Comparison of ENCODE assay signal across 9 mouse cellular contexts in genomic region chr14:40963501-40964213, GRCm38 (mm10). TPM values are rescaled to one million over a fixed set of nuclear protein-coding genes. Genes with fewer than 3 reads are reported as not detected.
A peak's percentile ranks its signal among the peaks of the same experiment; 100 is the strongest.
DNase-seq lines count a peak whose midpoint lies in the region; ATAC-seq and TF ChIP-seq lines count a peak whose summit lies in the region.
"Had no signal": no experiment of that assay in that cellular context is flagged by ENCODE, and none has a peak within 500 bp of the region (broad histone marks: within the 10 kb centered on the region; RNA-seq: fewer than 3 reads in every experiment).

No protein-coding gene starts in this region.

- no peak for ATAC-seq in kidney, embryonic 16.5 days (ENCODE audit: low FRiP score, low TSS enrichment)
- no peak for ATAC-seq in intestine, embryonic 15.5 days

- no peaks in the 10 kb centered on the region for H3K27me3 ChIP-seq in kidney, embryonic 16.5 days (ENCODE audit: insufficient read depth, low read length)
- H3K27me3 ChIP-seq in C2C12 (ENCODE audit: control insufficient read depth, insufficient read depth, insufficient read length) = no peaks in the 10 kb centered on the region
- no peaks in the 10 kb centered on the region for H3K27me3 ChIP-seq in intestine, embryonic 15.5 days (replicated peaks)
- H3K27me3 ChIP-seq: embryonic facial prominence, embryonic 13.5 days had no signal

- no peak overlapping the region for H3K9ac ChIP-seq in kidney, embryonic 16.5 days (replicated peaks; ENCODE audit: low read length)
- no peak overlapping the region for H3K9ac ChIP-seq in intestine, embryonic 15.5 days
- H3K9ac ChIP-seq: embryonic facial prominence, embryonic 13.5 days had no signal

- peaks cover 63% of the 10 kb centered on the region for H3K79me3 ChIP-seq in C2C12 (ENCODE audit: low read depth)

- no peak for TF ChIP-seq CTCF in gastrocnemius, adult 2 months (IDR thresholded peaks at IDR 0.05)
- no peak for TF ChIP-seq CTCF in C2C12 (IDR thresholded peaks at IDR 0.05; ENCODE audit: control insufficient read depth, insufficient read depth, insufficient read length)

- intact Hi-C loops in gastrocnemius, adult 2 months (cut with DNase I) = no loop called here

- H3ac ChIP-seq in C2C12 (ENCODE audit: control insufficient read depth, insufficient read length, low read depth) = no peak overlapping the region

- no peak for DNase-seq in gastrocnemius, adult 2 months
- no peak for DNase-seq in gastrocnemius, adult 8-10 months (ENCODE audit: low spot score in 2 of 2)
- DNase-seq in kidney, adult 11 months = no peak
- DNase-seq in frontal cortex, postnatal 14 days (ENCODE audit: low spot score in 2 of 2) = no peak
- no peak for DNase-seq in urinary bladder, adult 2 months (ENCODE audit: low spot score)

- H3K4me1 ChIP-seq in kidney, embryonic 16.5 days (ENCODE audit: insufficient read depth, low read length) = peaks cover 69% of the 10 kb centered on the region
- H3K4me1 ChIP-seq in intestine, embryonic 15.5 days (replicated peaks) = peaks cover 51% of the 10 kb centered on the region

- H3K27ac ChIP-seq in gastrocnemius, adult 2 months = peak overlapping the region; percentile 64
- peak overlapping the region; percentile 90 for H3K27ac ChIP-seq in kidney, embryonic 16.5 days (ENCODE audit: low read length)
- H3K27ac ChIP-seq in intestine, embryonic 15.5 days = no peak overlapping the region

- no peaks in the 10 kb centered on the region for H3K36me3 ChIP-seq in kidney, embryonic 16.5 days (ENCODE audit: insufficient read depth, low read length)
- peaks cover 8% of the 10 kb centered on the region for H3K36me3 ChIP-seq in C2C12 (ENCODE audit: control insufficient read depth, insufficient read depth)
- no peaks in the 10 kb centered on the region for H3K36me3 ChIP-seq in intestine, embryonic 15.5 days
- H3K36me3 ChIP-seq: embryonic facial prominence, embryonic 13.5 days had no signal

- peak overlapping the region; percentile 15 for H3K4me3 ChIP-seq in gastrocnemius, adult 2 months
- no peak overlapping the region for H3K4me3 ChIP-seq in kidney, embryonic 16.5 days (ENCODE audit: low read length)
- no peak overlapping the region for H3K4me3 ChIP-seq in C2C12 (ENCODE audit: insufficient read depth, poor library complexity, severe bottlenecking)
- no peak overlapping the region for H3K4me3 ChIP-seq in intestine, embryonic 15.5 days (replicated peaks)
- H3K4me3 ChIP-seq: embryonic facial prominence, embryonic 13.5 days had no signal

- peaks cover 73% of the 10 kb centered on the region for H3K79me2 ChIP-seq in C2C12 (ENCODE audit: control insufficient read depth, insufficient read depth)

- 57% methylated on average over 3 of the region's 3 CpGs for WGBS in kidney, embryonic 16.5 days
- 56% methylated on average over 3 of the region's 3 CpGs for WGBS in intestine, embryonic 15.5 days

- peak overlapping the region; percentile 59 for H3K4me2 ChIP-seq in kidney, embryonic 16.5 days (replicated peaks; ENCODE audit: low read depth, low read length)
- H3K4me2 ChIP-seq in intestine, embryonic 15.5 days (replicated peaks) = peak overlapping the region; percentile 63

- no peaks in the 10 kb centered on the region for H3K9me3 ChIP-seq in kidney, embryonic 16.5 days (ENCODE audit: low read length)
- H3K9me3 ChIP-seq in intestine, embryonic 15.5 days = no peaks in the 10 kb centered on the region
- H3K9me3 ChIP-seq: embryonic facial prominence, embryonic 13.5 days had no signal

TF ChIP-seq in C2C12, 6 proteins besides CTCF, POLR2A, EP300 and RAD21:
- peak; percentile 16 for TF ChIP-seq USF1 (IDR thresholded peaks at IDR 0.05; ENCODE audit: low read depth)
- TF ChIP-seq MYOG (IDR thresholded peaks at IDR 0.05; ENCODE audit: control insufficient read depth, extremely low read depth, insufficient read length) = no peak

RNA-seq across cellular contexts. Expression of gene Tspan14, which starts 3.0 kb away (rescaled TPM):
- 10 to 100 TPM; 11.0 to 16.8 TPM for total RNA-seq in gastrocnemius, adult 2 months (2021)
- total RNA-seq in gastrocnemius, adult 8-10 months (2022) = 10 to 100 TPM in 2 of 4 experiments, 1 to 10 TPM in 2; 8.9 to 11.6 (median 10.3) TPM
- polyA plus RNA-seq in kidney, embryonic 16.5 days (2015; fragmentation: Nextera tagmentation; extraction: Ambion mirVana) = 138 and 144 TPM in 2 replicates
- polyA plus RNA-seq in C2C12 (2012; fragmentation: generic; extraction: Trizol) = 41.5 TPM
- polyA plus RNA-seq in intestine, embryonic 15.5 days (2015; fragmentation: Nextera tagmentation; extraction: Ambion mirVana) = 56.8 and 61.0 TPM in 2 replicates
- 55.9 and 58.9 TPM in 2 replicates for polyA plus RNA-seq in urinary bladder, adult 2 months (2012; rRNA removed)

RNA-seq across cellular contexts. Expression of gene Fam213a, which starts 49.9 kb away (rescaled TPM):
- total RNA-seq in gastrocnemius, adult 2 months (2021) = 10 to 100 TPM; 21.9 to 28.6 TPM
- 10 to 100 TPM; 25.1 to 33.3 (median 30.0) TPM for total RNA-seq in gastrocnemius, adult 8-10 months (2022)
- 109 and 111 TPM in 2 replicates for polyA plus RNA-seq in kidney, embryonic 16.5 days (2015; fragmentation: Nextera tagmentation; extraction: Ambion mirVana)
- polyA plus RNA-seq in C2C12 (2012; fragmentation: generic; extraction: Trizol) = 3.2 TPM
- polyA plus RNA-seq in intestine, embryonic 15.5 days (2015; fragmentation: Nextera tagmentation; extraction: Ambion mirVana) = 51.6 and 54.4 TPM in 2 replicates
- 52.2 and 61.9 TPM in 2 replicates for polyA plus RNA-seq in urinary bladder, adult 2 months (2012; rRNA removed)

Comparison
In these comparisons a context has a peak if more than half of its experiments do, and no peak if none do; other contexts are left out.
1. RNA of gene Fam213a, which starts 49.9 kb away (polyA plus RNA-seq): 109 to 111 TPM in kidney, embryonic 16.5 days, 52.2 to 61.9 TPM in urinary bladder, adult 2 months and 51.6 to 54.4 TPM in intestine, embryonic 15.5 days; 3.2 TPM in C2C12 (single experiment); every median in the first group is over 10 times any median in the second.